Mouse (Mus musculus) kidney, embryonic 14.5 days (tissue): ENCODE data around the gene Map3k1. TPM values are rescaled to one million over a fixed set of nuclear protein-coding genes. Genes with fewer than 3 reads are reported as not detected.

Experiments used
- ATAC-seq: fragments of 200-750 bp; cut with Nextera tagmentation; 2 replicates; pipeline ENCODE4 v1.8.0; 2017; ENCODE audit warnings: moderate number of reproducible peaks, mild to moderate bottlenecking, moderate TSS enrichment, moderate library complexity; ENCODE audit not compliant: low FRiP score, low TSS enrichment
- H3K27ac ChIP-seq: fragments of 300-500 bp; sonication (generic); 2 replicates; pipeline ENCODE4 v1.5.1; 2014; ENCODE audit warnings: low read depth, mild to moderate bottlenecking, low read length, moderate library complexity, mixed read lengths
- H3K27me3 ChIP-seq: fragments of 300-500 bp; sonication (generic); 2 replicates; pipeline ENCODE4 v1.6.1; 2014; ENCODE audit warnings: mild to moderate bottlenecking, low read length; ENCODE audit not compliant: control insufficient read depth, insufficient read depth
- H3K36me3 ChIP-seq: fragments of 300-500 bp; sonication (generic); 2 replicates; pipeline ENCODE4 v1.6.1; 2014; ENCODE audit warnings: low read length, mixed read lengths; ENCODE audit not compliant: control insufficient read depth, insufficient read depth
- H3K4me1 ChIP-seq: fragments of 300-500 bp; sonication (generic); 2 replicates; pipeline ENCODE4 v1.6.1; 2014; ENCODE audit warnings: low read length, mixed read lengths; ENCODE audit not compliant: control insufficient read depth, insufficient read depth
- H3K4me2 ChIP-seq: fragments of 300-500 bp; sonication (generic); replicated peaks from 2 replicates; pipeline ENCODE4 v1.6.1; 2014; ENCODE audit warnings: low read depth, mild to moderate bottlenecking, low read length
- H3K4me3 ChIP-seq: fragments of 300-500 bp; sonication (generic); 2 replicates; pipeline ENCODE4 v1.5.1; 2014; ENCODE audit warnings: mild to moderate bottlenecking, low read length
- H3K9ac ChIP-seq: fragments of 300-500 bp; sonication (generic); 2 replicates; pipeline ENCODE4 v1.6.1; 2014; ENCODE audit warnings: low read depth, mild to moderate bottlenecking, low read length, moderate library complexity
- H3K9me3 ChIP-seq: fragments of 300-500 bp; sonication (generic); 2 replicates; pipeline ENCODE4 v1.6.1; 2016; ENCODE audit warnings: low read length; ENCODE audit not compliant: control insufficient read depth
- WGBS: fragments of 180-500 bp; shearing (Covaris S2); extraction: QIAGEN DNeasy Blood & Tissue Kit; methylation state at CpG from one replicate; pipeline ENCODE4 v1.1.7; 2014; 5-methylcytosine and 5-hydroxymethylcytosine counted together
- polyA plus RNA-seq: library from polyadenylated mRNA; unstranded; fragments of >200 nt; fragmentation: Nextera tagmentation; extraction: Ambion mirVana; gene quantifications from 2 replicates; pipeline ENCODE4 v1.2.1, GENCODE M21; 2014

Map3k1 gene
- polyA plus RNA-seq, 1 experiment from 2014 or later, result 38.4 TPM

GRCm38 (mm10) chr13:111746831-111747230 is 62.0 kb downstream of the Map3k1 start:
- Histone ChIP-seq H3K4me2 (no peak overlapping the region), H3K4me3 (no peak overlapping the region), H3K9me3 (no peaks in the 10 kb centered on the region), H3K27ac (no peak overlapping the region), H3K9ac (no peak overlapping the region), H3K36me3 (peaks cover 44% of the 10 kb centered on the region), H3K27me3 (no peaks in the 10 kb centered on the region), H3K4me1 (no peaks in the 10 kb centered on the region)
- WGBS, result 93% methylated on average over 5 of the region's 5 CpGs
- no peak for ATAC-seq

- H3K4me3 ChIP-seq, result no peak overlapping the region
- no peak overlapping the region for H3K9ac ChIP-seq
- H3K4me2 ChIP-seq, result no peak overlapping the region
- no peaks in the 10 kb centered on the region for H3K4me1 ChIP-seq
- H3K36me3 ChIP-seq, result peaks cover 29% of the 10 kb centered on the region
- no peaks in the 10 kb centered on the region for H3K27me3 ChIP-seq
- no peak overlapping the region for H3K27ac ChIP-seq
- no peak for ATAC-seq
- 59% methylated on average over 7 of the region's 7 CpGs for WGBS
- no peaks in the 10 kb centered on the region for H3K9me3 ChIP-seq
Measured at GRCm38 (mm10) chr13:111745216-111745615, 63.6 kb downstream of the Map3k1 start.

GRCm38 (mm10) chr13:111744233-111745000 is 64.4 kb downstream of the Map3k1 start:
- H3K4me3 ChIP-seq, result no peak overlapping the region
- WGBS, result 78% methylated on average over 6 of the region's 6 CpGs
- no peak overlapping the region for H3K9ac ChIP-seq
- H3K4me1 ChIP-seq, result no peaks in the 10 kb centered on the region
- no peak overlapping the region for H3K27ac ChIP-seq
- H3K36me3 ChIP-seq, result peaks cover 21% of the 10 kb centered on the region
- no peak overlapping the region for H3K4me2 ChIP-seq
- H3K27me3 ChIP-seq, result no peaks in the 10 kb centered on the region
- no peaks in the 10 kb centered on the region for H3K9me3 ChIP-seq
- ATAC-seq, result no peak

- Histone ChIP-seq H3K4me2 (no peak overlapping the region), H3K9me3 (peaks cover 4% of the 10 kb centered on the region; the same call in 1 of the 2 replicates), H3K27ac (no peak overlapping the region), H3K36me3 (peaks cover 5% of the 10 kb centered on the region; the same call in 1 of the 2 replicates), H3K4me1 (no peaks in the 10 kb centered on the region), H3K27me3 (no peaks in the 10 kb centered on the region), H3K9ac (no peak overlapping the region), H3K4me3 (no peak overlapping the region)
- WGBS, result 62% methylated on average over 6 of the region's 6 CpGs
- ATAC-seq, result no peak
Measured at GRCm38 (mm10) chr13:111741991-111742615, 66.7 kb downstream of the Map3k1 start.

- no peak overlapping the region for H3K4me2 ChIP-seq
- no peaks in the 10 kb centered on the region for H3K4me1 ChIP-seq
- H3K9me3 ChIP-seq, result peaks cover 4% of the 10 kb centered on the region; the same call in 1 of the 2 replicates
- no peak overlapping the region for H3K4me3 ChIP-seq
- H3K27ac ChIP-seq, result no peak overlapping the region
- H3K36me3 ChIP-seq, result no peaks in the 10 kb centered on the region
- 81% methylated on average over 7 of the region's 7 CpGs for WGBS
- H3K27me3 ChIP-seq, result no peaks in the 10 kb centered on the region
- no peak for ATAC-seq
- H3K9ac ChIP-seq, result no peak overlapping the region
Measured at GRCm38 (mm10) chr13:111741204-111741990, 67.4 kb downstream of the Map3k1 start.

- Histone ChIP-seq H3K27me3 (no peaks in the 10 kb centered on the region), H3K4me3 (no peak overlapping the region), H3K4me1 (no peaks in the 10 kb centered on the region), H3K36me3 (no peaks in the 10 kb centered on the region), H3K9me3 (peaks cover 11% of the 10 kb centered on the region; the same call in 1 of the 2 replicates), H3K27ac (no peak overlapping the region), H3K9ac (no peak overlapping the region), H3K4me2 (no peak overlapping the region)
- no peak for ATAC-seq
- WGBS, result 90% methylated on average over 5 of the region's 5 CpGs
Measured at GRCm38 (mm10) chr13:111726898-111727297, 81.9 kb downstream of the Map3k1 start.

GRCm38 (mm10) chr13:111725165-111726077 is 83.4 kb downstream of the Map3k1 start:
- ATAC-seq, result peak; percentile 99
- no peaks in the 10 kb centered on the region for H3K4me1 ChIP-seq
- under 1% methylated on average over 62 of the region's 65 CpGs for WGBS

GRCm38 (mm10) chr13:111724811-111725164 is 84.0 kb downstream of the Map3k1 start:
- Histone ChIP-seq H3K9ac (peak overlapping the region; percentile 62), H3K4me3 (peak overlapping the region; percentile 63), H3K4me1 (no peaks in the 10 kb centered on the region), H3K9me3 (peaks cover 11% of the 10 kb centered on the region; the same call in 1 of the 2 replicates), H3K27ac (peak overlapping the region; percentile 59; the same call in 1 of the 2 replicates), H3K4me2 (peak overlapping the region; percentile 75), H3K36me3 (no peaks in the 10 kb centered on the region), H3K27me3 (no peaks in the 10 kb centered on the region)
- no peak for ATAC-seq
- WGBS, result under 1% methylated on average over 18 of the region's 18 CpGs

More at GRCm38 (mm10) chr13:111725165-111726077, 83.4 kb downstream of the Map3k1 start:
- H3K36me3 ChIP-seq, result no peaks in the 10 kb centered on the region
- H3K27me3 ChIP-seq, result no peaks in the 10 kb centered on the region
- peak overlapping the region; percentile 62 for H3K9ac ChIP-seq
- H3K4me2 ChIP-seq, result peak overlapping the region; percentile 75
- peaks cover 11% of the 10 kb centered on the region; the same call in 1 of the 2 replicates for H3K9me3 ChIP-seq
- H3K27ac ChIP-seq, result peak overlapping the region; percentile 76
- peak overlapping the region; percentile 63 for H3K4me3 ChIP-seq
